Mouse (Mus musculus) midbrain, postnatal 0 days (tissue): ENCODE results near the gene Gm45140. TPM values are rescaled to one million over a fixed set of nuclear protein-coding genes. Genes with fewer than 3 reads are reported as not detected.

Experiments
- ATAC-seq: fragments of 200-750 bp; cut with Nextera tagmentation; 2 replicates; pipeline ENCODE4 v1.8.0; 2017; ENCODE audit warnings: moderate number of reproducible peaks, mild to moderate bottlenecking, moderate TSS enrichment, moderate library complexity; ENCODE audit not compliant: low FRiP score
- DNase-seq: peaks from one replicate; pipeline ENCODE4 v3.0.0-alpha.2; 2015; ENCODE audit warnings: low spot score
- H3K27ac ChIP-seq: fragments of 300-500 bp; sonication (generic); 2 replicates; pipeline ENCODE4 v1.5.1; 2014; ENCODE audit warnings: low read depth, mild to moderate bottlenecking, low read length, mixed read lengths
- H3K27me3 ChIP-seq: fragments of 300-500 bp; sonication (generic); 2 replicates; pipeline ENCODE4 v1.6.1; 2014; ENCODE audit warnings: low read length, control low read depth, mixed read lengths; ENCODE audit not compliant: insufficient read depth
- H3K36me3 ChIP-seq: fragments of 300-500 bp; sonication (generic); 2 replicates; pipeline ENCODE4 v1.6.1; 2014; ENCODE audit warnings: low read length, control low read depth, mixed read lengths; ENCODE audit not compliant: insufficient read depth
- H3K4me1 ChIP-seq: fragments of 300-500 bp; sonication (generic); 2 replicates; pipeline ENCODE4 v1.6.1; 2014; ENCODE audit warnings: mild to moderate bottlenecking, control low read depth, antibody characterized with exemption, low read length, mixed read lengths; ENCODE audit not compliant: insufficient read depth
- H3K4me2 ChIP-seq: fragments of 300-500 bp; sonication (generic); 2 replicates; pipeline ENCODE4 v1.6.1; 2014; ENCODE audit warnings: low read depth, mild to moderate bottlenecking, low read length, mixed read lengths; ENCODE audit not compliant: poor library complexity, severe bottlenecking
- H3K4me3 ChIP-seq: fragments of 300-500 bp; sonication (generic); 2 replicates; pipeline ENCODE4 v1.5.1; 2014; ENCODE audit warnings: low read depth, mild to moderate bottlenecking, low read length, moderate library complexity
- H3K9ac ChIP-seq: fragments of 300-500 bp; sonication (generic); replicated peaks from 2 replicates; pipeline ENCODE4 v1.6.1; 2014; ENCODE audit warnings: mild to moderate bottlenecking, low read length, moderate library complexity, mixed read lengths; ENCODE audit not compliant: poor library complexity, severe bottlenecking
- H3K9me3 ChIP-seq: fragments of 300-500 bp; sonication (generic); 2 replicates; pipeline ENCODE4 v1.6.1; 2016; ENCODE audit warnings: low read length, control low read depth
- CTCF ChIP-seq: IDR thresholded peaks from 2 replicates; pipeline ENCODE4 v1.5.1; 2016; ENCODE audit warnings: antibody characterized with exemption, mild to moderate bottlenecking
- WGBS: fragments of 180-500 bp; shearing (Covaris S2); extraction: QIAGEN DNeasy Blood & Tissue Kit; methylation state at CpG from one replicate; pipeline ENCODE4 v1.1.7; 2014; 5-methylcytosine and 5-hydroxymethylcytosine counted together
- polyA plus RNA-seq: library from polyadenylated mRNA; unstranded; fragments of >200 nt; fragmentation: Nextera tagmentation; extraction: Ambion mirVana; gene quantifications from 2 replicates; pipeline ENCODE4 v1.2.1, GENCODE M21; 2015
- total RNA-seq: library from RNA; depleted of rRNA; stranded (reverse); fragments of >200 nt; gene quantifications from 2 replicates; pipeline ENCODE4 v1.2.3, GENCODE M21; 2014

The Gm45140 gene
- total and polyA plus RNA-seq, 2 experiments from 2014 or later, result 1.2 to 5.4 TPM

DNA sequence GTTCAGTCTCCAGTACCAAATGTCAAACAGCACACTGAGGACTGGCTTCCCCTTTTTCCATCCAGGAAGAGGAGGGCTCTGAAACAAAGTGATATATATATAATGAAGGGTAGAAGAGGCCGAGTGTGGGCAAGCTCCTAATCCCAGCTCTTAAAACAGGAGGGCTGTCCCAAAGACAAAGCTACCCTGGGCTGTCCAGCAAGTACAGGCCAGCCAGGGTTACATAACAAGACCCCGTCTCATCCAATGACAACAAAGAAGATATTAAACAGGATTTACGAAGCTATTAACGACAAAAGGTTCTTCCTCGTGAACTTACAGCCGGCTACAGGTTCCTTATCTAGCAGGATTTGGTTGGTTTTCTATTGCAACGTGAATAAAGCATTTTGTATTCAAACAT, 30.7 kb downstream of the Gm45140 start:
- TF ChIP-seq CTCF, result no peak
- Histone ChIP-seq H3K4me3 (no peak overlapping the region), H3K9ac (no peak overlapping the region), H3K9me3 (no peaks in the 10 kb centered on the region), H3K27me3 (no peaks in the 10 kb centered on the region), H3K4me1 (no peaks in the 10 kb centered on the region), H3K4me2 (no peak overlapping the region), H3K27ac (no peak overlapping the region), H3K36me3 (no peaks in the 10 kb centered on the region)
- WGBS, result 74% methylated on average over 7 of the region's 7 CpGs
- DNase-seq, result no peak
- ATAC-seq, result no peak

DNA sequence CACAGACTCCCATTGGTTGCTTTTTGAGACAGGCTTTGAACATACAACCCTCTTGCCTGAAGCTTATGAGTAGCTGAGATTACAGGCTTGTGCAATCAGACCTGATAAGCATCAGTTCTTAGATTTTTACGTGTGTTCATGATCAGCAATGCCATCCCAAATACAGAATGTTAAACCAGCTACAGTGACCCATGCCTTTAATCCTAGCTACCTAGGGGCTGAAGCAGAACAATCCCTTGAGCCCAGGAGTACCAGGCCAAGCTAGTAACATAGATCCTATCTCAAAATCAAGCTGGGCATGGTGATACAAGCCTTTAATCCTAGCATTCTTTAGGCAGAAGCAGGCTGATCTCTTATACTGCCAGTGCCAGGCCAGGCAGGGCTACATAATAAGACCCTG, 31.6 kb downstream of the Gm45140 start:
- no peaks in the 10 kb centered on the region for H3K36me3 ChIP-seq
- no peak overlapping the region for H3K9ac ChIP-seq
- WGBS, result 86% methylated on average over 1 of the region's 1 CpGs

GRCm38 (mm10) chr6:87802462-87802861, 33.1 kb downstream of the Gm45140 start:
- Histone ChIP-seq H3K4me3 (no peak overlapping the region), H3K9me3 (no peaks in the 10 kb centered on the region), H3K36me3 (no peaks in the 10 kb centered on the region), H3K27me3 (no peaks in the 10 kb centered on the region), H3K4me1 (no peaks in the 10 kb centered on the region), H3K9ac (no peak overlapping the region), H3K27ac (no peak overlapping the region), H3K4me2 (no peak overlapping the region)
- 85% methylated on average over 7 of the region's 7 CpGs for WGBS
- ATAC-seq (no peak), DNase-seq (no peak)
- TF ChIP-seq CTCF, result no peak

More for the DNA sequence above, 31.6 kb downstream of the Gm45140 start:
- no peak for TF ChIP-seq CTCF
- Histone ChIP-seq H3K27me3 (no peaks in the 10 kb centered on the region), H3K4me1 (no peaks in the 10 kb centered on the region), H3K4me3 (no peak overlapping the region), H3K9me3 (no peaks in the 10 kb centered on the region), H3K27ac (no peak overlapping the region), H3K4me2 (no peak overlapping the region)
- no peak for DNase-seq
- ATAC-seq, result no peak

DNA sequence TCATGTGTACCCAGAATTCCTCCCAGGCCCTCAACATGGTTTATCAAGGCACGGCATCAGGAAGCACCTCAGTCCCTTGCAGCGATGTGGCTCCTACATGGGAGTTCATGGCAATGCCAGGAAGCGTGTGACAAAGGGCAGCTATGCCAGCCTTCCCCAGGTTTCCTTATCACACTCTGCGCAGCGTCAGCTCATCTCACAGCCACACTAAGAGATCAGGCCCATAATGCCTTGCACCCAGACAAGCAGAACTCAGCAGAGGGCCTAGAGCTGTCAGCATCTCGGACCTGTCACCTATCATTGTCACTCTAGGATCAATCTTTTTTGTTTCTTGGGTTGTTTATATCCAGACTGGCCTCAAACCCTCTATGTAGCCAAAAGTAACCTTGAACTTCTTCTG, 36.0 kb downstream of the Gm45140 start:
- H3K4me1 ChIP-seq, result no peaks in the 10 kb centered on the region
- H3K27ac ChIP-seq, result no peak overlapping the region
- ATAC-seq (no peak), DNase-seq (no peak)
- 90% methylated on average over 6 of the region's 6 CpGs for WGBS
- no peaks in the 10 kb centered on the region for H3K27me3 ChIP-seq
- H3K4me2 ChIP-seq, result no peak overlapping the region
- no peaks in the 10 kb centered on the region for H3K36me3 ChIP-seq
- no peak overlapping the region for H3K4me3 ChIP-seq
- no peaks in the 10 kb centered on the region for H3K9me3 ChIP-seq
- TF ChIP-seq CTCF, result no peak
- H3K9ac ChIP-seq, result no peak overlapping the region

DNA sequence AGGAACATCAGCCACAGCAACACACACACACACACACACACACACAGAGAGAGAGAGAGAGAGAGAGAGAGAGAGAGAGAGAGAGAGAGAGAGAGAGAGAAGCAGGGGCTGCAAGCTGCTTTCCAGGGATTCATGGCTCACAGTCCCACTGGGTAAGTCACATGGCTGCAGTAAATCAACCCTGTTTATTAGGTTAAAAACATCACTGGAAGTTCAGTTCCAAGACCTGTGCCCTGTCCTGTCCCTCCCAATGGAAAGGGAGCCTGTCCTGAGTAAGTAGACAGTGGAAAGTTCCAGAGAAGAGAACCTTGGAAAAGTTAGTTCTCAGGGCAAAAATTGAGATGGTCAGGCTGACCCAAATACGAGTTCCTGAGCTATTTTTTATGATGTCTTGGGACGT, 38.3 kb downstream of the Gm45140 start:
- TF ChIP-seq CTCF, result no peak
- no peaks in the 10 kb centered on the region for H3K4me1 ChIP-seq
- no peaks in the 10 kb centered on the region for H3K9me3 ChIP-seq

GRCm38 (mm10) chr6:87796251-87796880, 39.2 kb downstream of the Gm45140 start:
- no peak for TF ChIP-seq CTCF
- WGBS, result 96% methylated on average over 6 of the region's 6 CpGs
- no peaks in the 10 kb centered on the region for H3K27me3 ChIP-seq

More for the DNA sequence above, 38.3 kb downstream of the Gm45140 start:
- Histone ChIP-seq H3K4me2 (no peak overlapping the region), H3K4me3 (no peak overlapping the region), H3K27me3 (no peaks in the 10 kb centered on the region), H3K27ac (no peak overlapping the region), H3K9ac (no peak overlapping the region), H3K36me3 (peaks cover 7% of the 10 kb centered on the region)
- DNase-seq, result no peak
- ATAC-seq, result no peak
- 57% methylated on average over 2 of the region's 2 CpGs for WGBS

More at GRCm38 (mm10) chr6:87796251-87796880, 39.2 kb downstream of the Gm45140 start:
- no peaks in the 10 kb centered on the region for H3K4me1 ChIP-seq
- no peak overlapping the region for H3K27ac ChIP-seq
- H3K4me3 ChIP-seq, result no peak overlapping the region
- ATAC-seq, result no peak
- no peak for DNase-seq
- H3K4me2 ChIP-seq, result no peak overlapping the region
- no peaks in the 10 kb centered on the region for H3K9me3 ChIP-seq
- peaks cover 14% of the 10 kb centered on the region for H3K36me3 ChIP-seq
- H3K9ac ChIP-seq, result no peak overlapping the region
